Mouse (Mus musculus): ENCODE results near the gene Dock3.
"Not testable (repeated sequence)": the region's sequence is repeated elsewhere in the genome, so short reads cannot be mapped to it uniquely, and the experiment has no call there.

Dock3 gene

DNA sequence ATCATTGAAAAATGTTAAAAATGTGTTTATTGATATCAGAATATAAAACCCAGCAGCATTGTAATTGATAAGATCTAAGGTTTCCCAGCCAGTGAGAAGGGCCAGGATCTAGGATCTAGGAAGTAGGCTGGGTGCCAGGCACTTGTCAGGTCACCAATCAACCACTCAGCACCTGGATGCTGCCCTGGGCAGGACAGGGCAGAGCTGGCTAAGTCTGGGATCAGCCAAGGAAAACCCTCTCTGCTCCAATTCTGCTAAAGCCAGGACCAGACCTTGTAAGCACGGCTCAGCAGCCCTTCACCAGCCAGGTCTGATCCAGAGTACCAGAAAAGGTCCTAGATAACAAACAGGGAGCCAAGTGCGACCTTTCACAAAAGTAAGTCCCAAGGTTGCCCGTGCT, 23.2 kb upstream of the Dock3 start:
- DNase-seq = no peak

GRCm38 (mm10) chr9:107254476-107254875, 22.8 kb upstream of the Dock3 start:
- peak; percentile 73 for DNase-seq

- peak; percentile 87 for DNase-seq
Observed at GRCm38 (mm10) chr9:107252164-107252563, 20.5 kb upstream of the Dock3 start.

- DNase-seq = no peak
Observed at GRCm38 (mm10) chr9:107250416-107251337, 19.0 kb upstream of the Dock3 start.

GRCm38 (mm10) chr9:107249154-107249553, 17.4 kb upstream of the Dock3 start:
- DNase-seq = no peak

- no peak for DNase-seq
Observed at GRCm38 (mm10) chr9:107246170-107246569, 14.5 kb upstream of the Dock3 start.

- no peak for DNase-seq
Observed at GRCm38 (mm10) chr9:107245311-107245710, 13.6 kb upstream of the Dock3 start.

DNA sequence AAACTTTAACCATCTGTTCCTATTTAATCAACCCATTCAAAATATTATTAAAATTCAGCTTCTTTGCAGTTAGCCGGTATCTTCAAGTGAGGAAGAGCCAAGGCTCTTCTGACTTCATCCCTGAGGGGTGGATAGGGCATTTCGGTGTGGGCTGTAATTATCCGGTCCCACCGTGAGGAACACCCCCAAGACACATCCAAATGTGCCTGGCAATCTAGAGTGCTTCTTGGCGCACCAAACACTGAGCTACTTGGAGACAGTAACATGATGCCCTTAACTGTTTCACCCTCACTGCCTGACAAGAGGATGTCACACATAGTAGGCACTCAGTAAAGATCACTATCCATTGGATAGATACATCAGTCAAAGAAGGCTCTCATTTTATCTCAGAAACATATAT, 4.4 kb upstream of the Dock3 start:
- no peak for DNase-seq

GRCm38 (mm10) chr9:107235261-107235660, 3.6 kb upstream of the Dock3 start:
- no peak for DNase-seq

DNA sequence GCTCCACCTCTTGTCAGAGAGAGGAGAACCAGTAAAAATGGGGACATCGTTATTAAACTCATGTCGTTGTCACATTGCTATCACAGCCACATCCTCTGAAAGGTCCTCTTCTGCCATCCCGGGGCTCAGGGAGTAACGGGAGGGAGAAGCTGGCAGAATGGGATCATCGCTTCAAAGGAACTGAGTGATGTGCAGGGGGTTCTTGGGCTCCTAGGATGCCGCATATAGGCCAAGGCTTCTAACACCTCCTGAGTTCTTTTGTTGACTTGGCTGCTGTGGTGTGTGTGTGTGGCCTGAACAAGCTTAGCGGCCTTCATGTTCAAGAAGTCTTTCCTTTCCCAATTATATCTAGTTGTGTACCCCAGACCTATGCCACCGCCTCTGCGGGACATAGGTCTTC, 431 bp upstream of the Dock3 start:
- DNase-seq = no peak

GRCm38 (mm10) chr9:107230991-107231538, 644 bp downstream of the Dock3 start:
- peak; percentile 83 for DNase-seq

- DNase-seq = no peak
Observed at GRCm38 (mm10) chr9:107224597-107224996, 7.1 kb downstream of the Dock3 start.

GRCm38 (mm10) chr9:107174831-107175230, 56.9 kb downstream of the Dock3 start:
- DNase-seq = not testable (repeated sequence)

DNA sequence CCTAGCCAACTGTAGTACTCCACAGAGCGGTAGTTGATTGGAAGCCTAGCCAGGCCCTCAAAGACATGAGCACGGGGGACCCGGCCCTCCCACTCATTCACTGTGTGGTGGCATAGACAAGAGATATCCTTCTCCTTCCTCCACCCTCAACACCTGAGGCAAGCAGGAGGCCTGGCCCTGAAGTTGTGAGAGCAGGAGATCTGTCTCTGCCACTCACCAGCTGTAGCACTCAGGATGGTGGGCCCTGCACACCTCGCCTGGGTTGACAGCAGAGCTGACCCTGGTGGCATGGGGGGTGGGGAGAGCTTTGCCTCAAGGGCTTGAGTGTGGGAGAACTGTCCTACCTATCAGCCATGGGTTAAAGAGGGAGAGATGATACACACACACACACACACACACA, 65.9 kb downstream of the Dock3 start:
- no peak for DNase-seq

- DNase-seq = no peak
Observed at GRCm38 (mm10) chr9:107164825-107165224, 66.9 kb downstream of the Dock3 start.

DNA sequence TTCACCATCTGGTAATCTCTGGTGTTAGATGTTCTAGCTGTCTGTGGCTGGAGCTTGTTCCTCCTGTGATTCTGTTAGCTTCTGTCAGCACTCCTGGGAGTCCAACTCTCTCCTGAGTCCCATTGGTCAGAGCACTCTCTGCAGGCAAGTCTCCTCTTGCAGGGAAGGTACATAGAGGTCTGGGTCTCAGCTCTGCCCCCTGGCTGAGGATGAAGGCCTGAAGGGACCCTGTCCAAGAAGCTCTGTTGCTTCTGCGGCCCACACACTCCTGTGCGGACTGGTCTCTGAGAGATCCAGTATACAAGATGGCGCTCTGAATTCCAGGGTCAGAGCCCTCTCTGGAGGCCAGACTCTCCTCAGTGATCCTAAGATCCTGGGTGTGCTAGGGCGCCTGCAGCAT, 75.3 kb downstream of the Dock3 start:
- not testable (repeated sequence) for DNase-seq

DNA sequence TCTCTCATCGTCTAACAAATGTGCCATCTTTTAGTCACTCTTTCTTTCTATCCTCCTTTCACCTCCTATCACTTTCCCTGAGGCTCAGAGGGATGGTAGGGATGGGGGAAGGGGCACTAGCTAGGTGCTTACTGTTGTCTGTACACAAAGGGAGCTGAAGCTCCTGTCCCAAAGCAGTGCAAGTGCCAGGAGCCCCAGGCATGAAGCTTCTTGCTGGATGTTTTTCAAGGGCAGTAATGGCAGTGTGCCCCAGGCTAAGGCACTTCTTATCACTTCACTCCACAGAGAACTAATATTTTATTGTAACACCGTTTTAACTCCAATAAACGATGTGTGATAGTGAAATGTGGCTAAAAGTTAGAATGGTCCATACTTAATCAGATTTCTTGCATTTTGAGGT, 118.9 kb downstream of the Dock3 start:
- DNase-seq = no peak

DNA sequence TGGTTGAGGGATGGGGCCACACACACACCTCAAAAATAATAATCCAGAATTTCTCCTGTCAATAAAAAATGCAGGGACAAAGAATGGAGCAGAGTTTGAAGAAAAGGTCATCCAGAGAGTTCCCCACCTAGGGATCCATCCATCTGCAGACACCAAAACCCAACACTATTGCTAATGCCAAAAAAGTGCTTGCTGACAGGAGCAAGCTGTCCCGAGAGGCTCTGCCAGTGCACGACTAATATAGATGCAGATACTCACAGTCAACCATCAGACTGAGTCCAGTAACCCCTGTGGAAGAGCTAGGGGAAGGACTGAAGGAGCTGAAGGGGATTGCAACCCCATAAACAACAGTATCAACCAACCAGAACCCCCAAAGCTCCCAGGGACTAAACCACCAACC, 119.7 kb downstream of the Dock3 start:
- no peak for DNase-seq

- no peak for DNase-seq
Observed at GRCm38 (mm10) chr9:107099487-107099886, 132.2 kb downstream of the Dock3 start.

DNA sequence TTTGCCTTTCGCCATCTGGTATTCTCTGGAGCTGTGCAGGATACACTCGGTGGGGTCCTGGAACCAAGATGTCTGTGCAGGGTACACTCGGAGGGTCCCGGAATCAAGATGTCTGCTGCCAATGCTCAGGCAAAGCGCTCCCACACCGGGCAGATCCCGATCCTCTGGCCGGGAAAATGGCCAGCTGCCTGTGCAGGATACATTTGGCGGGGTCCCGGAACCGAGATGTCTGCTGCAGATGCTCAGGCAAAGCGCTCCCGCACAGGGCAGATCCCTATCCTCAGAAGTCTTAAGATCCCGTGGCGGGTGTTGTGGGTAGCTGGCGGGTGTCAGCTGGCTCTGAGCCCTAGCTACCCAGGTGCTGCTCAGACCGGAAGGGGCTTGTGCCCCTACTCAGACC, 142.3 kb downstream of the Dock3 start:
- not testable (repeated sequence) for DNase-seq

DNA sequence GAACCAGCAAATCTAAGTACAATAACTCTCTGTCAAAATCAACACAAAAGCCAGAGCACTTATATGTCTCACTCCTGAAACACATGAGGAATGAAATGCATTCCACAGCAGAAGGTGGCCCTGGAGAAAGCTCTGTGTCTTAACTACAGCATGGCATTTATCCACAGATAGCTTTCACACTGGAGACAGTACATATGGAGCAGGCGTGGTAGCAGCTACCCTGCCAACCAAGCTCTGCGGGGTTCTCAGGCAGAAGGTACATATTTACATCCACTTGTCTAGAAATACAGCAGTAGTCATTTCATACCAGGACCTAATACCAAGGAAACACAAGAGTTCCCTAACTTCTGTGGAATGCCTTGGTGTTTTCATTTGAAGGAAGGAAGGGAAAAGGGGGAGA, 144.2 kb downstream of the Dock3 start:
- DNase-seq = peak; percentile 16

DNA sequence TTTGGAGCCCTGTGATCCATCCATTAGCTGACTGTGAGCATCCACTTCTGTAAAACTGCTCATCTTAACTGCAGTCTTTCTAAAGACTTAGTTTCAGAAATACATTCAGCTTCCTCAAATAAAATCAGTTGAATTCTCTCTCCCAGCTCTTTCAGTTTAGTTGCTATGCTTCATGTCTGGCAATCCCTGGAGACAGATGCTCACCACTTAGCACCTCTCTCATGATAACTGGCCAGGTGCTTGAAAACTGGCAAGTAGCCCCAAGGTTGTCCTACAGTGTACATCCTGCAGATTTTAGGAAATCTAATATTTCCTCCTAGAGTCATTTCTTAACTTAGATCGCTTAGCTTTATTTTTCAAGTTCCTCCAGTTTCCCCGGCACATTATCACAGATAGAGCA, 193.8 kb downstream of the Dock3 start:
- DNase-seq = no peak

DNA sequence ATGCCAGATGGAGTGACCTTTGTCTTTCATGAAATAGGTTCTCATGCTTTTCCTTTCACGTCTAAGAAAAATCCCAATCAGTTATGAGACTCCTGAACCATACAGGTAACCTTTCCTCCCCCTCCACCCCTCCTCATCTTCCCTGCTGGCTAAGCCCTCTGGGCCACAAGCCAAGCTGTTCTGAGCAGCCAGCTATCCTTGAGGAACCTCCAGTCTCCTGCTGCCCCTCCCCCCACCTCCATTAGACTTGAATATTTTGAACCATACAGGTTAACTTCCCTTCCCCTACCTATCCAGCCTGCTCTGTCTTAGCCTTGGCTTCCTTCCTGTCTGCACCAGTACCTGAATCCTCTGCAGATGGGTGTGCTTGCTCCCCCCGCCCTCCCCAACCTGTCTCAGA, 204.1 kb downstream of the Dock3 start:
- peak; percentile 22 for DNase-seq

DNA sequence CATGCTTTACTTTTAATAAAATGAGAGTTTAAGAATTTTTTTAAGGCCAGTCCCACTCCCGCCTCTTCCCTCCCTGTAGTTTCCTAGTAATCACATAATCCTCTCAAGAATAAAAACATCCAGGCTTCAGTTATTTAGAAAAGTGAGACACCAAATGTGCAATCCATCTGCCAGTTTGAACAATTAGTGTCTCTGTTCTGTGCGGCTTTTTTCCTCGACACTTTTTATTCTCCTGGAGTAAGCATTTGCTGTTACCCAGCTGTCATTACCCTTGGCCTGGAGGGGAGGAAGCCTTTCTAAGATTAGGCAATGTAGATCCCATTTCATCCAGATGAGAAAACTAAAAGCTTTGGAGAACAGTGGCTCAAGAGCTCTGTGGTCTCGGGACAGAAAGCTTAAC, 221.9 kb downstream of the Dock3 start:
- DNase-seq = no peak

DNA sequence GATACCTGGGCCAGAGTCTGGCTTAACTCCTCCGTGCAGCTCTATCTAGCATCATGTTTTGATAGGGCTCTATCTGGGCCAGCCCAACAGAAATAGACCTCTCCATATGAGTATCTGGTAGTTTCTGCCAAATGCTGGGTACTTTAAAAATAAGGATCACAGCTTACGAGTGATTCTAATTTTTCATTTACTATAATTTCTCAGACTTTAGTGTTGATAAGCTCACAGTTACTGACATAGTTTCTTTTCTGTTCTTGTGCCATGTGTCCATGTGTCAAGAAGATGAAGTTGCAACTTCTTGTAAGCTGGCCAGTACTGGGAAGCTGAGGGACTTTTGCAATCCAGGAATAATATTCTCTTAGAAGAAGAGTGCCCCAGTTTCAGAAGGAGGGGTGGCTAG, 228.5 kb downstream of the Dock3 start:
- DNase-seq = no peak
